Mouse (Mus musculus): ENCODE results near the gene Rbm20.
"Not testable (repeated sequence)": the region's sequence is repeated elsewhere in the genome, so short reads cannot be mapped to it uniquely, and the experiment has no call there.

Gene Rbm20

GRCm38 (mm10) chr19:53789571-53789970, 112.5 kb downstream of the Rbm20 start:
- DNase-seq (ENCODE audit: low spot score in 2 of 2), result no peak

DNA sequence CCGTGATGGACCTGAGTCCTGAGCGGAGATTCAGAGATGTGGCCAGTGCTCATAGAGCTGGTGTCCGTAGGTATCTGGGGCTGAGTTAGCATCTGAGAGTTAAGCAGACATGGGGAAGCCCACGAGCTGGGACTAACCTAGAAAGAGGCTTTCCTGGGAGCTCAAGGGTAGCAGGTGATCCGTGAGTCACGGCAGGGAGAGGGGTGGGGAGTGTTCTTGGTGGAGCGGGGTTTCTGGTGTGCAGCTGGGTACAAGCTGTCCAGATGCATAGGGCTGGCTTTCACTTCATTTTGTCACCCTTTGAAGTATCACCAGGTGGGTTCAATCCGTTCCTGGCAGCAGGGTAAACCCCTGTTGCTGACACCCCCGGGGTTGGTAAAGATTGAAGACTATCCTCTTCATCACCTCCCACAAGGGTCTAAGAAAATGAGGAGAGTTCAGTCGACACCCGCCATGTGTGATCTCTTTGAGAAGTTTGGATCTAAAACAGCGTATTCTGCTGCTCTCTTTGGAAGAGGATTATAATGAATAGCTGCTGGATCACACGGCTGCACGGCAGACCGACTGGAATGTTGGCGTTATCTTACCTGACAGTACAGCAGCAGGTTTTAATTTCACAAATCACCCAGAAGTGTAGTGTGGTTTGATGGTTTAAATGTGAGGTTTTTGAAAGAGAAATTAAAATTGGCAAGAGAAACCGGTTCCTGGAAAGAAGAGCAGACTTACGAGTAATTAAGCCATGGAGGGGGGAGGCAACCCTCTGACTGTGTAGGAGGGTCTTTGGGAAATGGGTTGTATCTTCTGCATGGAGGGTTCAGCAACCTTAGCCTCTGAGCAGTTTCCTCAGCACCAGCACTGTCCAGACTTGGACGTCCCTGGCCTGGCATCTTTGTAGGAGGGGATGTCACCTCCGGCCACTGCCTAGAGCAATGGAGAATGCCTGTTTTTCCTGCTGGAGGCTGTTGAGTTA, 114.9 kb downstream of the Rbm20 start:
- DNase-seq (ENCODE audit: low spot score in 2 of 2), result no peak

DNA sequence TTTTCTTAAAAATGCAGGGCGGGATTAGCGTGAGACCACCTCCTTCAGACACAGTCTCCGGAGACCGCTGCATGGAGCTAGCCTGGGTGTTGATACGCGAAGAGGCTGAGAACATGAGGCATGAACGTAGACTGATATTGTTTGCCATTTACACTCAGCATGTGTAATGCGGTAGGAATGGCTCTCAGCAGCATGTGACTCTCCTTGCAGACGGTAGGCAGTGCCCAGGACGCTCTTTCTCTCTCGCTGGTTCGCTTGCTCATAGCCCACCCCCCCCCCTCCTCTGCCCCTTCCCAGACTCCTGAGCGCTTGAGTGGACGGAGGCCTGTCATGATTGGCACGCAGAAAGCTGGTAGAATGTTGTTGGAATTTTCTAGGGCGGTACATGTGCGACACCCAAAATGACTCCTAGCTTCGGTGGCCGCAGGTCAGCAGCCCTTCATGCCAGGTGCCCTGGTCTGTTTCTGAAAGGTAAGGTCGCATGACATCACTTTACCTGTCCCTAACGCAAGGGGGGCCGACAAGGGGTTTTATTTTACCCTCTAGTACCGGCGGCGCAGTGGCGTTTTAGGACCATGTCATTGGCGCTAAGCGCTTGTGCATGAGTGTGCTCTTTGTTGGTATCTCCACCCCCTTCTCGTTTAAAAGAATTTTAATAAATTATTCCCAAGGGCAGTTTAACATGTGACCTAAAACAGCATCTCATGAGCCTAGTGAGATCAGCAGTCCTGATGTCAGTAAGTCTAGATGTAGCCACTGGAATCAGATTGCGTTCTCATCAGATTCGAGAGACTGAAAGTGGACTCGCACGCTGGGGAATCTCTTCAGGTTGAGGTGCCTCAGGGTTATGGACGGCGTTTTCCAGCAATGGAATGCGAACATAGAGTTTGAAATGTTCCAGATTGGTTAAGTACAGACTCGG, 116.1 kb downstream of the Rbm20 start:
- no peak for DNase-seq (ENCODE audit: low spot score in 2 of 2)

DNA sequence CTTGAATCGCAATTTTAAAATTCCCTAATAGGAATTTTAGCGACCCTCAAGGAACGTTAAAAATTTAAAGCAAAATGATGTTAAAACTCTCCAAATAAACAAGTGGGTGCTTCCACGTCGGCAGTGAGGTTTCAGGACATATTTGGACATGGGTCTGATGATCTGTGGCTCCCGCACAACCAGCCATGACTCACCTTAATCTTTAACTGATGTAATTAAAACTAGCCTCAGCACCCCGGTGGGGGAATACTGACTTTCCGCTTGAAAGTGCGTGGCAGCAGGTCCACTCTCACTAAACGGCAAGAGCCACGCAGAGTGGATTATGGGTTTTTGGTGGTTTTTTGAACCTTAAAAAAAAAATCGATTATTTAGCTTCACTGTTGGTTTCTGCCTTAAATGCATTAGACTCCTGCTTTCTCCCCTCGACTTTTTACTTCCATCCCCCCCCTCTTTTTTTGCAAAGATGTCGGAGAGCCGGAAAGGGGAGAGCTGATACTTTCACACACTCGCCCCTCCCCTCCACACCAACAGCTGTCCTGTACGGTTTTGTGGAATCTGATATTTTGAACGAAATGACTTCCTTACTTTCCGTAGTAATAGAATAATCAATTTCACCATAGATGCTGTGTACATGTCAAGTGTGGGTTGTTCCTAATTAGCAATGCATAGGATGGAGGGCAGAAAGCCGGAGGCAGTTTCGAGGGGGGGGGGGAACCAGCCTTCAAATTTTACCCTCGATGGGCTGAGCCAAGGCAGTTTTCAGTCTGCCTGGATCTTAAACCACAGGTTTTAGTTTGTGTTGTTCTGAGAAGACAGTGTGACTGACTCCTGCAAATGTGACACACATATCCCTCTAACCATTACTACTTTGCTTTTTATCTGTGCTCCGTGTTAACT, 117.1 kb downstream of the Rbm20 start:
- DNase-seq (ENCODE audit: low spot score in 2 of 2), result no peak

- DNase-seq (ENCODE audit: low spot score in 2 of 2), result no peak
Observed at GRCm38 (mm10) chr19:53794996-53795395, 117.9 kb downstream of the Rbm20 start.

DNA sequence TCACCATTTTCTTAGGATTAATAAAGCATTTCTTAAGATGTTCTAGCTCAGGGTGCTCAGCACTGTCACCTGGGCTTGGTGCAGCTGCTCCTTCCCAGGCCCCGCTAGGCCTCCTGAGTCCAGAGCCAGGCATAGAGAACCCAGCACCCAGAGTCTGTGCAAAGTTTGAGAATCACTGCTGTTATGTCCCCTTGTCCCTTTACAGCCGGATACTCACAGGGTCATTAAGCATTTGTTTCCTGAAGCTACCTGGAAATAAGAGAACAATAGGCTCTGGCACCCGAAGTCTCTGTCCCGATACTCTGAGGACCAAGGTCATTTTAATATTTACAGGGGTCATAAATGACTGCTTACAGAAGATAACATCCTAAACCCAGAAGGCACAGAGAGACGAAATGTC, 118.9 kb downstream of the Rbm20 start:
- no peak for DNase-seq (ENCODE audit: low spot score in 2 of 2)

GRCm38 (mm10) chr19:53797770-53798169, 120.7 kb downstream of the Rbm20 start:
- no peak for DNase-seq (ENCODE audit: low spot score in 2 of 2)

DNA sequence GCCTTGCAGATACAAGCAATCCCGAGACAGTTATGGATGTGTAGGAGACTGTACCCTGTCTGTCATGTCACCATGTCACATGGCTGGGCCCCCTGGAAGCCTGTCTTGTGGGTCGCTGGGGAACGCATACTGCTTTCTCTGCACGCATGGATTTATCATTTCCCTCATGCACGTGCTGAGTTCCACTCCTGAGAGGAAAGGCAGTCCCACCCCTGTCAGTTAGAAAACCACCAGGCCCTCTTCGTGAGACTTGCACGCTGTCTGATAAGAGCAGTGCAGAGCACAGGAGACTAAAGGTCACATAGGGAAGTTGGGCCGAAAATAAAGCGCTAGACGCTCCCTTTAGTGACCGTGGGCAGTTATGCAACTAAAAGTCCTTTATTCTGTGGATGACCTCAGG, 122.8 kb downstream of the Rbm20 start:
- DNase-seq (ENCODE audit: low spot score in 2 of 2), result no peak

- DNase-seq (ENCODE audit: low spot score in 2 of 2), result no peak
Observed at GRCm38 (mm10) chr19:53800365-53800999, 123.4 kb downstream of the Rbm20 start.

DNA sequence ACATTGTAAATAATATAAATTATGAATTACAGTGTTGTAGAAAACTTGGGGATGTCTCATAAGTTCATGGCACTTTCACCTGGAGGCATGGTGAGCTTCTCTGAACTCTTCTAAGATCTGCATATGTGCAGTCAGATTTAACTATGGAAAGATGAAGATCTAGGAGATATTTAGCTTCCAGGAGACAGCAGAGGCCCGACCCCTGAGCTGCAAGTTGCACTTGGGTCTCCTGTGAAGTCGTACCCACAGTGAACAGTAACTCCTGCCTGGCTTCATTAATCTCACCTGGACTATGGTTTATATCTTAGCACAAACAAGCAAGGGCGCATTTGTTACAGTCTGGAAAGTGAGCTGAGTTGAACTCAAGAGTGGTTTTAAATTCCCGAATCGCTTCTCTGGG, 124.3 kb downstream of the Rbm20 start:
- DNase-seq (ENCODE audit: low spot score in 2 of 2), result no peak

DNA sequence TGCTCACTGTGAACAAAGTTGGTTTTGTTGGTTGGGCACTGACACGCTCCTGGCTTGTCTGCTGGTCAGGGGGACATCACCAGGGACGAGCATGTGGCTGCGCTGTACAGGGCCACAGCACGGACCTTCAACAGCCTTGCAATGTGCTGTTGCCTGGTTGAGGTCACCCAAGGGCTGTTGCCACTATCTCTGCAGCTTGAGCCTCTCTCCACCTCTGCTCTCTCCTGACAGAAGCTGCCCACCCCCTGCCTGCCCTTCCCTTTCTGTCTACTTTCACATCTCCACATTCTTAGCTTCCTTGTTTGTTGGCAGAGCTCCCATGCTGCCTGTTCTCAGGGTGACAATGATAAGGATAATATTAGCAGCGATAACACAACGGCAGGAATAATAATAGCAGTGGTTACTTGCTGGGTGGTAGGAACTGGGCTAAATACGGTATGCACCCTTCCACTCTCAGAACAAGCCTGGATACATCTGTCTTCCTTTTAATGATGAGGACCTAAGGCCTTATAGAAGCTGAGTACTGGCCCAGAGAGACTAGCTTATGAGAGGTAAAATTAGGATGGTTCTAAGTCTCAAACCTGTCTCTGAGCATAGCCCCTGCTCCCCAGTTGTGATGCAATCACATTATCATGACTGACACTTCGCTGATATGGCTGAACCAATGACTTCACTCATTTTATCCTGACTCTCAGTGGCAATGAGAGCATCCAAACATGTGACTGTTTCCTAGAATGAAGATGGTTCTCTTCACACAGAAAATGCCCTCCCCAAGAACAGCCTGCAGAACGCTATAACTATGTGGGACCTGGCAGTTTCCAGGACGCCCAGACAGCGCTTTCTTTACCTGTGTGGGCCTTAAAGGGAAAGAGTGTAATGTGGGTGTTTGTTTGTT, 124.9 kb downstream of the Rbm20 start:
- DNase-seq (ENCODE audit: low spot score in 2 of 2), result no peak

DNA sequence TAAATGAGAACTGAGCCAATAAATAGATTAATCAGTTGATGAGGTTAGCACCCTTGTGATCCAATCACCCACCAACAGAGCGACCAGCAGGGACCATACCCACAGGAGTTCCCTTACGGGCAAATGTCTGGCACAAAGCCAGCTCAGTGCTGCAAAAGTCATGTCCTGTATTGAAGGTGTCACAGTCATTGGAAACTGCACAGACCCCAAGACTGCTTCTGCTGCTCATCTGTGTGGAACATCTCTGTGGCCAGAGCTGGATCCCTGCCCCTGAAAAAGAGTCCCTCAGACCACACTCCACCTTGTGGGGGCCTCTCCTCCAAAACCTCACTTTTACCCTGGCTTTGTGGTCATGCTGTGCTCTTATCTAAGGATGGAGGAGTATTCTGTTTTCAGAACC, 126.8 kb downstream of the Rbm20 start:
- DNase-seq (ENCODE audit: low spot score in 2 of 2), result no peak

DNA sequence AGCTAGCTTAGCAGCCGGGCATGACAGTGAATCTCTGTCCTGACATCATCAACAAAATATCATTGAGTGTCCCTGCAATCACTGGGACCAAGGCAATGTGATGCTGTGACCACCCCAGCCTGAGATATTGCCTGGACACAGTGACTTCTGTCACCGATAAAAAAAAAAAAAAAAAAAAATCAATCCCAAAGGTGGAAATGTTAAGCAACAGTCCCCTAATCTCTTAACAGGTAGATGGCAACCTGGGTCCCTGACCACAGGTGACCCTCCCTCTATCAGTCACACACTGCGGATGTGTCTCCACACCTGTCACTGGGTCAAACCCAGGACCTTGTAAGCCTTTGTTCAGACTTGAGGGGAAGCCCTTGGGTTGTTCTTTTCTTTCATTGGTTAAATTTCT, 128.0 kb downstream of the Rbm20 start:
- no peak for DNase-seq (ENCODE audit: low spot score in 2 of 2)

GRCm38 (mm10) chr19:53806126-53806525, 129.0 kb downstream of the Rbm20 start:
- DNase-seq (ENCODE audit: low spot score in 2 of 2), result no peak

- DNase-seq (ENCODE audit: low spot score in 2 of 2), result not testable (repeated sequence)
Observed at GRCm38 (mm10) chr19:53806526-53807275, 129.6 kb downstream of the Rbm20 start.

DNA sequence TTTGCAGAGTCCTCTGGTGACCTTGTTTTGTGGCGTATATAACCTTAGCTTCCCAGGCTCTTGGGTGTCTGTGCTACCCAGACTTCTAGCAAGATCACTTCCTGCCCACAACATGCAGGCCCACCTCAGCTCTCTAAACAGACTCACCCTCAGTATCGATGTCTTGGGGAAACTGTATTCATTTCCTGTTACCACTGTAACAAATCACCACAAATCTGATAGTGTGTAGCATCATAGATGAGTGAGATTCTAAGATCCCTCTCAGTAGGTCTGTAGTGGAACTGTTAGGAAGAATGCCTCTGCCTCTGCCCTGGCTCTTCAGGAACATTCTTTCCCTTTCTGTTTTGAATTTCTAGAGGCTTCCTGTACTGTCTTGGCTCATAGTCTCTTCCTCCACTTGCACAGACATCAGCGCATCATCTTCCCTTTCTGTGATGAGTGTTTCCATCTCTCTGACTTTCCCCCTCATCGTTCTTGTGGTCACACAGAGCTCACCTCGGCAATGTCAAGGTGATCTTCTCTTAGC, 130.2 kb downstream of the Rbm20 start:
- no peak for DNase-seq (ENCODE audit: low spot score in 2 of 2)

- DNase-seq (ENCODE audit: low spot score in 2 of 2), result peak; percentile 57 to 81
Observed at GRCm38 (mm10) chr19:53808041-53808777, 131.1 kb downstream of the Rbm20 start.

- DNase-seq (ENCODE audit: low spot score in 2 of 2), result peak; percentile 61 to 85
Observed at GRCm38 (mm10) chr19:53809185-53809861, 132.2 kb downstream of the Rbm20 start.

All from right cerebral cortex, postnatal 36 days (tissue).